Mouse (Mus musculus) CD4-positive, CD25-positive, alpha-beta regulatory T cell, adult 4 months (primary cell): Measurements from ENCODE around the gene Vmn1r210. TPM values are rescaled to one million over a fixed set of nuclear protein-coding genes. Genes with fewer than 3 reads are reported as not detected.
"Not testable (repeated sequence)": the region's sequence is repeated elsewhere in the genome, so short reads cannot be mapped to it uniquely, and the experiment has no call there.

Experiments used
- ATAC-seq: one replicate; pipeline ENCODE4 v1.8.0; 2017
- polyA plus RNA-seq, 2 experiments: library from polyadenylated mRNA; unstranded; fragments of 100-300 nt; shearing (Covaris generic); gene quantifications; one replicate each; pipeline ENCODE4 v1.2.1; 2017

Gene Vmn1r210
- not detected for polyA plus RNA-seq

DNA sequence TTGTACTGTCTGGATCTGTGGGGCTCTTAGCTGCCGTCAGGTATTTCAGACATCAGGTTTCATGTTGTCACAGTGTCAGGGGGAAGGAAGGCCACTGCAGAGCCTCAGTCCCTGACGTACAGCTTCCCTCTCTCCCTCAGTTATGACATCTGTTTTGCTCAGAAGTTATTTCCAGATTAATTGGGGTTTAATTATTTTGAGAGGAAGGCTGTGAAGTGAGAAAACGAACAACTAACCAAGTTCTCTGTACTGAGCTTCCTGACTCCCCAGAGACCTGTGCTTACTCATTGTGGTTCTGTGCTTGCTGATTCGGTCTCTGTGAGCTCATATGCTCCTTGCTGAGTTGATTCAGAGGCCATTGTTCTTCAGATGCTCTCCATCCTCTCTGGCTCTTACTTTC lies at the start of gene Vmn1r210:
Gene Vmn1r210, minus strand, starts transcription at position 101 of the 400 bp plus-strand sequence.
- no peak for ATAC-seq

DNA sequence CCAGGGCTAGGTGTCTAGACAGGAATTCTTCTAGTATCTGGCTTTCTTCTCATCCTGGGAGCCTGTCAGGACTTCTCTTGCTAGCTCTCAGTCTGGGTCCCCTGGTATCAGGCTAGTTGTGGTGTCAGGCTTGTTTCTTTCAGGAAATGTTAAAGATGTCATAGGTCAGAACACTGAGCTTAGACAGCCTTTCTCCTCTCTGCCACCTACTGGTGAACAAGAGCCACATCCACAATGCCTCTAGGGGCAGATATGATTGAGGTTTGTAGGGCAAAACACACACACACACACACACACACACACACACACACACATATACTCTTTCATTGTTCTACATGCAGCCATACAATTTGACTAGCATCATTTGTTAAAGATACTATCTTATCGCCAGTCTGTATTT lies 48.1 kb upstream of the Vmn1r210 start:
- ATAC-seq, result no peak

DNA sequence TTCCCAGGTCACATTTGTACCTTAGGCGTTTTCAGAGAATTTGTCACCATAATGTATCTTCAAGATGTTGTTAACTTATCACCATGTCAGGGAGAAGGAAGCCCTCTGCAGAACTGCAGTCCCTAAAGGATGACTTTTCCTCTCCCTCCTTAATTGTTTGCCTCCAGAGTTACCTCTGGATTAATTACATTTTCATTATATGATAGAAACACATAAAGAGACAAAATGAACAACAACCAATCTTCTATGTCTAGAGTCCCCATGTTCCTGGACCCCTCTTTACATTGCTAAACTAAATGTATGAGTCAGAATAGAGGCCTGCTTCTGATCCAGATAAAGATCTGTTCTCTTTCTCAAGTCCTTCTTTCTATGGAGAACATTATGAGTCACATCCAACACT lies 26.3 kb upstream of the Vmn1r210 start, which contains the start of gene Vmn1r211:
Gene Vmn1r211, minus strand, starts transcription at position 101 of the 400 bp plus-strand sequence.
- no peak for ATAC-seq

DNA sequence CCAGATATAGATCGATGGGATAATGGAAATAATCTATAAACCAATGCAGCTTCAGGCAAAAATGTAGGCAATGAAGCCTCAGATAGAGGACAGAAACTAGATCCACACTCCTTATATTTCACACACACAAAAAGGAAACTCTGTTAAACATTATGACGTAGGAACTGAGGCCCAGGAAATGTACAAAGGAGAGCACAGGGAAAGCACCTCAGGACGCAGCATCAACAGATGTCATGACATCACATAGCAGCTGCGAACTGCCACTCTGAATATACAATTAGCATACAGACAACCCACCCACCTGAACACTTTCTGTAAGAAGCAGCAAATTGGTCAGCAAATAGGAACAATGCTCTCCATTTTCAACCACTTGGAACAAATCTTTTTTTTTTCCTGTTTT lies 23.6 kb upstream of the Vmn1r210 start:
- no peak for ATAC-seq

DNA sequence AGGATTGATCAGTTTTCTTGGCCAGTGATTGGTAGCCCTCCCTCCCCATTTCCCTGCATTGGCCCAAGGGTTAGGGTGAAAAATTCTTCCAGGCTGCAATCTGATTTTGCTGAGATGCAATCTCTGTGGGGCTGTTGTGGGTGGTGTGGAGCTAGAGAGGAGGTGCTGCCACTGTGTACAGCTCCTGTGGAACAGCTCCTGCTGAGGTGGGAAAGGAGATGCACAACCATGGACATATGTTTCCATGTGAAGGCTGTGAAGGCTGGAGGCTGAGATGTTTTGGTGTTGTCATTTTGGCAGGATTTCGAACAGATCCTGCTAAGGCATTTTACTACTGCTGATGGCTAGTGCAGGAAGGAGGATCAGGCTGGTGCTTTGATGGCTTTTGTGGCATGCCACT lies 15.7 kb upstream of the Vmn1r210 start:
- no peak for ATAC-seq

DNA sequence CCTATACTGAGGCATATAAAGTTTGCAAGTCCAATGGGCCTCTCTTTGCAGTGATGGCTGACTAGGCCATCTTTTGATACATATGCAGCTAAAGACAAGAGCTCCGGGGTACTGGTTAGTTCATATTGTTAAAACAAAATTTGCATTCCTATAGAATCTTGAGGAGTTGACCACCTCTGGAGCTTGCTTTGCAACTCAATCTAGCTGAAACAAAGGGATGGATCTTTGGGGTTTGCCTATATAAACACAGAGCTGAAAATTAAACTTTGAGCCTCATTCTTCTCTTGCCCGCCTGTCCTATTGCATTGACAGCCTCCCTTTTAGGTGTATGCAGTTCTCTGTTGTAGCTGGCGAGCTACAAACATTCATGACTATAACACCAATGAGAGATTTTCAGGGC lies 13.2 kb upstream of the Vmn1r210 start:
- not testable (repeated sequence) for ATAC-seq

DNA sequence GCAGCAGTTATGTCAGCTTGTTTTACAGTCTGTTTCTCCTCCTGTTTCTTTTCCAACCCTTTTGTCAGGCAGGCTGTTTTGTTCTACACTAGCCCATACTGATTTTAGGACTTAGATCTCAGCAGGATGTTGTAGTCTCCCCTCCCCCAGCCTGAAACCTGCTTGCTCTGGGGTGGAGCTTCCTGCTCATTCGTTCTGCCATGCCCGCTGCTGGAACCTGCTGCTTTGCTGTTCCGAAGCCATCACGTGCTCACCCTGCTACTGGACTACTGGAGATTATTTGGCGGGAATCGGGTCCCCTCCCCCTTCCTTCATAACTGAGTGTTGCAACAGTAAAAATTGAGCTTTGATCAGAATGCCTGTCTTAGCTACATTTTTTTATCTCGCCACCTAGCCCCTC lies 1.8 kb downstream of the Vmn1r210 start:
- ATAC-seq, result not testable (repeated sequence)

DNA sequence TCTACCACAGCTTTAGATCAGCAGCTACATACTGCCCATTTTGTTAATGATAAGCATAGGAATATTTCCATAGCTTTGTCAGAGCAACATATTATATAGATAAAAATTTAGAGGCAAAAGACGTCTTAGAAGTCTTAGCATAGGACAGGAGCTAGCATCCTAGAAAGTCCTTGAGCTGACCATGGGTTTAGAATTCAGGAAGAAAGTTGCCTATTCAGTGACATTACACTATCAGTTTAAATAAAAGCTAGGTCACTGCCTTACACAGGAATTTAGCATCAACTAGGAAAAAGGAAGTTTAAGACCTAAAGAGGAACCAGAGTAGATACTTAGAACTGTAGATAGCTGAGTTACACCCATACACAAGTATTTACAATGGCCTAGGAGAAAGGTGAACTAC lies 9.5 kb downstream of the Vmn1r210 start:
- not testable (repeated sequence) for ATAC-seq

DNA sequence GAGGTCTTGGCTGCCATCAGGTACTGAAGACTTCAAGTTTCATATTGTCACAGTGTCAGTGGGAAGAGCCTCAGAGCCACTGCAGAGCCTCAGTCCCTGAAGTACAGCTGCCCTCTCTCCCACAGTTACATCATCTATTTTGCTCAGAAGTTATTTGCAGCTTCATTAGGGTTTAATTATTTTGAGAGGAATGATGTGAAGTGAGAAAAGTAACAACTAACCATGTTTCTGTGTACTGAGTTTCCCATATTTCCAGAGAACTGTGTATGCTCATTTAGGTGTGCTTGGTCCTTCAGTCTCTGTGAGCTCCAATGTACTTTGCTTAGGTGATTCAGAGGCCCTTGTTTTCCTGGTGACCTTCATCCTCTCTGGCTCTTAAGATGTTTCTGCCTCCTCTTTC lies 21.6 kb downstream of the Vmn1r210 start, which contains the start of gene Vmn1r209:
Gene Vmn1r209, minus strand, starts transcription at position 101 of the 400 bp plus-strand sequence.
- not testable (repeated sequence) for ATAC-seq

DNA sequence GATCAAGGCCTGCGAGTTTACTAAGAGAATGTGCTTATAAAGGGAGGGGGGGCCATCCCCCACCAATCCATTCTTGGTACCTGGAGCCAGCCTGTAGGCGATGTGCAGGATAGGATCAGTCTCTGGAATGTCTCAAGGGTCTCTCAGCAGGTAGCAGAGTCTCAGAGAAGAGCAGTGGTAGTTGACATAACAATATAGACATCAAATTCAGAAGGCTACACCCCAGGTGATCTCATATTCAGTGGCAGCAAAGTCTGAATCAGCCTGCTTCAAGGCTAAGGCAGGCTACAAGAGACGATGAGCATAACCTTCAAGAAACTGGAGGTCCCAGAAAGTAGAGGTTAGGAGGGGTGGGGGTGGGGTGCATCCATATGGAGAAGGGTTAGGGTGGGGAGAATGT lies 43.1 kb downstream of the Vmn1r210 start:
- ATAC-seq, result not testable (repeated sequence)

DNA sequence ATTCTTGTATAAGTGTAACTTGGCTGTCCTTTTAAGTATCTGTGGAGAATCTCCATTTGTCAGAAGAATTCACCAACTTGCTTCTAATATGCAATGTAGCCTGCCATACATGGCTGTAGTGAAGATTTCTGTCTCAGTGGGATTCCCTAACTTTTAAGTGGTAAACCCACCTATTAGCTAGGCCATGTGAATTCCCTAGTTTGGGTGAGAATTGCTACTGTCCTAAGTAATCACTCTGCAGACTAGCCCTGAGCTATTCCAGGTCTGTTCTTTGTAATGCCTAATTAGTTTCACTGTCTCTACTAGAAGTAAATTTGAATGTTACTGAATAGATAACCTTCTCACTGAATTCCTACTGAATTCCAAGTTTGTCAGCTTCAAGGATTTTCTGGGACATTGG lies 47.0 kb downstream of the Vmn1r210 start:
- not testable (repeated sequence) for ATAC-seq

DNA sequence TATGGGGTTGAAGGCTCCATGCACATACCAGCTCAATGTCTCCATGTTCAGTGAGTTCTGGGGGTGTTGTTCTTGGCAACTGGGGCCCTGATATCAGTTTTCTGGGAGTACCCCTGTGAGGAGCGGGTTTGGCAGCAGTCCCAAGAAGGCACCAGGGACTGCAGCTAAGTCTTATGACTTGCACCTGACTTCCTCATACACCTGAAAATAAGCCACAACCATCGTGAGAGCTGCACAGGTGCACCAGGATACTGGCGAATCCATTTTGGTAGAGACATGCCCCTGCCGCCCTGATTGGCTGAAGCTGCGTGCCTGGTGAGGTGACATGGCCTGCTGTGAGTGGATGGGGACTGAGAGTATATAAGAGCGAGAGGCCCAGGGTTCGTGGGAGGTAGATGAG lies 53.8 kb downstream of the Vmn1r210 start, which contains the start of gene Vmn1r208:
Gene Vmn1r208, minus strand, starts transcription at position 101 of the 400 bp plus-strand sequence.
- ATAC-seq, result not testable (repeated sequence)

Other genes starting within 250 kb of the Vmn1r210 start
- gene Vmn1r205, start 238.3 kb downstream of the Vmn1r210 start, polyA plus RNA-seq, result not detected
- not detected for gene Vmn1r206, start 207.1 kb downstream of the Vmn1r210 start, polyA plus RNA-seq
- not detected for gene Vmn1r207-ps, start 101.7 kb downstream of the Vmn1r210 start, polyA plus RNA-seq
- gene Vmn1r208, start 53.9 kb downstream of the Vmn1r210 start, polyA plus RNA-seq, result not detected
- gene Vmn1r209, start 21.7 kb downstream of the Vmn1r210 start, polyA plus RNA-seq, result not detected
- gene Vmn1r211, start 26.2 kb upstream of the Vmn1r210 start, polyA plus RNA-seq, result under 1 TPM in 1 of 2 experiments, not detected in 1; 0.08 TPM
- gene Vmn1r212, start 52.9 kb upstream of the Vmn1r210 start, polyA plus RNA-seq, result not detected
- not detected for gene Vmn1r213, start 176.3 kb upstream of the Vmn1r210 start, polyA plus RNA-seq
- under 1 TPM in 1 of 2 experiments, not detected in 1; 0.11 TPM for gene Vmn1r214, start 199.1 kb upstream of the Vmn1r210 start, polyA plus RNA-seq
- not detected for gene Vmn1r215, start 236.7 kb upstream of the Vmn1r210 start, polyA plus RNA-seq